Mouse (Mus musculus) embryonic fibroblast, embryonic 13.5 days (primary cell): Measurements from ENCODE around the gene P2ry10.

Experiments
- CTCF ChIP-seq: IDR thresholded peaks from 2 replicates; pipeline ENCODE4 v1.5.1; 2011; ENCODE audit warnings: mild to moderate bottlenecking, control low read depth, low read length, moderate library complexity, borderline replicate concordance; ENCODE audit not compliant: insufficient read depth
- POLR2A ChIP-seq: IDR thresholded peaks from 2 replicates; pipeline ENCODE4 v1.6.1; 2011; ENCODE audit warnings: low read depth, mild to moderate bottlenecking, control low read depth, low read length, moderate library complexity

DNA sequence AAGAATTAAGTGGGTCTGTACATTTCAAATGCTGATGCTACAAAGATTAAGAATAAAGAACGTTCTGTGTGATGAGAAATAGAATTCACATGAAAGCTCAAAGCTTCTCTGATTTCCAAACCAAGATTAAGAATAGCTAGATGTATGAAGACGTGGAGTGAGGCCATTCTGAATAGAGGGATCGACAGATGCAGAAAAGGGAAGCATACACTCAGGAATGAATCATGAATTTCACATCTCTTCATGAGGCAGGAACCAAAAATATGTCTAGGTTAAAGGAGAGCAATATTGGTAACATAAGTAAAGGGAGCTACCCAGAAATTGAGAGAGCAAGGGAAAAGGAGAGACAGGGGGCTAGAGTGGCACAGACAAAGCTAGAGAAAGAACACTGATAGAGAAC, 7.3 kb downstream of the P2ry10 start:
- TF ChIP-seq CTCF (no peak), POLR2A (no peak)
